Mouse (Mus musculus): ENCODE results near the gene St5.

GRCm38 (mm10) chr7:109674944-109675628 is 28.3 kb downstream of the St5 start:
- TF ChIP-seq POLR2A (IDR thresholded peaks at IDR 0.05; ENCODE audit: borderline replicate concordance, control insufficient read depth, low read depth, low read length), result no peak
- TF ChIP-seq CTCF (IDR thresholded peaks at IDR 0.05; ENCODE audit: control insufficient read depth, insufficient read depth, low read length), result no peak

Data from bone marrow, adult 2 months (tissue).